8 mouse cellular contexts compared by ENCODE assay signal in genomic region chr1:172126376-172127347, GRCm38 (mm10). TPM values are rescaled to one million over a fixed set of nuclear protein-coding genes. Genes with fewer than 3 reads are reported as not detected.
DNase-seq lines count a peak whose midpoint lies in the region; ATAC-seq and TF ChIP-seq lines count a peak whose summit lies in the region.

Gene Pex19 (plus strand): TSS chr1:172126755.

- peak within 1 kb of the TSS; percentile 75 for H3K4me3 ChIP-seq in forebrain, embryonic 12.5 days (replicated peaks)
- peak within 1 kb of the TSS; percentile 86 for H3K4me3 ChIP-seq in heart, embryonic 16.5 days (ENCODE audit: low read length)
- peak within 1 kb of the TSS; percentile 82 to 87 for H3K4me3 ChIP-seq in liver, embryonic 14.5 days (ENCODE audit: insufficient read depth in 1 of 2, low read depth in 2 of 2, low read length in 2 of 2)
- H3K4me3 ChIP-seq in neural tube, embryonic 11.5 days (ENCODE audit: low read depth, low read length) = peak within 1 kb of the TSS; percentile 78
- H3K4me3 ChIP-seq in stomach, embryonic 16.5 days (replicated peaks; ENCODE audit: low read length) = peak within 1 kb of the TSS; percentile 93

- H3K27me3 ChIP-seq in forebrain, embryonic 12.5 days = no peaks in the 10 kb centered on the region
- H3K27me3 ChIP-seq in heart, embryonic 16.5 days (ENCODE audit: control insufficient read depth, insufficient read depth, low read length) = no peaks in the 10 kb centered on the region
- H3K27me3 ChIP-seq in liver, embryonic 14.5 days (ENCODE audit: control insufficient read depth, insufficient read depth, low read length) = no peaks in the 10 kb centered on the region
- H3K27me3 ChIP-seq in neural tube, embryonic 11.5 days (ENCODE audit: control insufficient read depth, insufficient read depth, low read length) = no peaks in the 10 kb centered on the region
- no peaks in the 10 kb centered on the region for H3K27me3 ChIP-seq in stomach, embryonic 16.5 days (ENCODE audit: control insufficient read depth, insufficient read depth, low read length)

- peaks cover 48% of the 10 kb centered on the region for H3K36me3 ChIP-seq in forebrain, embryonic 12.5 days (replicated peaks)
- H3K36me3 ChIP-seq in heart, embryonic 16.5 days (ENCODE audit: control insufficient read depth, insufficient read depth) = peaks cover 40% of the 10 kb centered on the region
- peaks cover 19% of the 10 kb centered on the region for H3K36me3 ChIP-seq in liver, embryonic 14.5 days (replicated peaks; ENCODE audit: control insufficient read depth, insufficient read depth, low read depth)
- peaks cover 16% of the 10 kb centered on the region for H3K36me3 ChIP-seq in neural tube, embryonic 11.5 days (ENCODE audit: control insufficient read depth, insufficient read depth, low read length)
- peaks cover 24% of the 10 kb centered on the region for H3K36me3 ChIP-seq in stomach, embryonic 16.5 days (ENCODE audit: control insufficient read depth, insufficient read depth, low read length)

- no peak within 1 kb of the TSS for H3K27ac ChIP-seq in forebrain, embryonic 12.5 days
- H3K27ac ChIP-seq in heart, embryonic 16.5 days (ENCODE audit: low read length) = peak within 1 kb of the TSS; percentile 63
- peak within 1 kb of the TSS; percentile 29 for H3K27ac ChIP-seq in liver, embryonic 14.5 days
- H3K27ac ChIP-seq in neural tube, embryonic 11.5 days (ENCODE audit: low read depth, low read length) = peak within 1 kb of the TSS; percentile 44; the same call in 1 of the 2 replicates
- peak within 1 kb of the TSS; percentile 50; the same call in 1 of the 2 replicates for H3K27ac ChIP-seq in stomach, embryonic 16.5 days (ENCODE audit: low read length)

- H3K4me2 ChIP-seq in forebrain, embryonic 12.5 days = peak within 1 kb of the TSS; percentile 70
- H3K4me2 ChIP-seq in heart, embryonic 16.5 days (ENCODE audit: low read depth, low read length) = peak within 1 kb of the TSS; percentile 91
- peak within 1 kb of the TSS; percentile 67 for H3K4me2 ChIP-seq in liver, embryonic 14.5 days (ENCODE audit: low read depth)
- H3K4me2 ChIP-seq in neural tube, embryonic 11.5 days (ENCODE audit: low read depth) = peak within 1 kb of the TSS; percentile 72
- H3K4me2 ChIP-seq in stomach, embryonic 16.5 days (ENCODE audit: low read depth, low read length) = peak within 1 kb of the TSS; percentile 90

- peak; percentile 97 for DNase-seq in ES-CJ7 (ENCODE audit: low read depth, low spot score)
- peak; percentile 89 for DNase-seq in c-Kit-positive CD71-positive TER-119-positive erythroid progenitor cells, embryonic 14.5 days (ENCODE audit: low spot score)
- DNase-seq in kidney, postnatal 36 days = peak; percentile 86 to 89
- peak; percentile 86 to 89 (median 88) for DNase-seq in liver, embryonic 14.5 days (ENCODE audit: low read depth in 3 of 3, low spot score in 3 of 3)
- peak; percentile 93 for DNase-seq in neural tube, embryonic 11.5 days (ENCODE audit: low spot score)

- no peak for TF ChIP-seq CTCF in liver, embryonic 14.5 days (IDR thresholded peaks at IDR 0.05; ENCODE audit: low read depth)

- H3K9me3 ChIP-seq in forebrain, embryonic 12.5 days = no peaks in the 10 kb centered on the region
- H3K9me3 ChIP-seq in heart, embryonic 16.5 days (replicated peaks; ENCODE audit: control insufficient read depth, low read length) = no peaks in the 10 kb centered on the region
- H3K9me3 ChIP-seq in liver, embryonic 14.5 days (ENCODE audit: control insufficient read depth, low read length) = no peaks in the 10 kb centered on the region
- H3K9me3 ChIP-seq in neural tube, embryonic 11.5 days (ENCODE audit: control insufficient read depth, low read length) = no peaks in the 10 kb centered on the region
- no peaks in the 10 kb centered on the region for H3K9me3 ChIP-seq in stomach, embryonic 16.5 days (replicated peaks; ENCODE audit: control insufficient read depth, low read length)

- peak within 1 kb of the TSS; percentile 77 for H3K9ac ChIP-seq in forebrain, embryonic 12.5 days
- peak within 1 kb of the TSS; percentile 90 for H3K9ac ChIP-seq in heart, embryonic 16.5 days (ENCODE audit: low read length)
- peak within 1 kb of the TSS; percentile 91 for H3K9ac ChIP-seq in liver, embryonic 14.5 days (replicated peaks)
- H3K9ac ChIP-seq in neural tube, embryonic 11.5 days (ENCODE audit: low read length) = peak within 1 kb of the TSS; percentile 85
- H3K9ac ChIP-seq in stomach, embryonic 16.5 days (ENCODE audit: low read length) = peak within 1 kb of the TSS; percentile 90

- WGBS in forebrain, embryonic 12.5 days = 1% methylated on average over 42 of the region's 42 CpGs
- WGBS in heart, embryonic 16.5 days = under 1% methylated on average over 42 of the region's 42 CpGs
- under 1% methylated on average over 42 of the region's 42 CpGs for WGBS in liver, embryonic 14.5 days (ENCODE audit: insufficient replicate concordance)
- under 1% methylated on average over 42 of the region's 42 CpGs for WGBS in neural tube, embryonic 11.5 days
- WGBS in stomach, embryonic 16.5 days = under 1% methylated on average over 42 of the region's 42 CpGs

- peak; percentile 96 for ATAC-seq in forebrain, embryonic 12.5 days (ENCODE audit: low FRiP score)
- peak; percentile 97 for ATAC-seq in heart, embryonic 16.5 days (replicated peaks; ENCODE audit: extremely low read depth, insufficient read depth, low FRiP score)
- ATAC-seq in liver, embryonic 14.5 days (ENCODE audit: insufficient read depth) = peak; percentile 97
- ATAC-seq in neural tube, embryonic 11.5 days (ENCODE audit: insufficient read depth, low FRiP score, low TSS enrichment) = peak; percentile 98
- ATAC-seq in stomach, embryonic 16.5 days (ENCODE audit: insufficient read depth, low FRiP score) = peak; percentile 97

- H3K4me1 ChIP-seq in forebrain, embryonic 12.5 days = peaks cover 18% of the 10 kb centered on the region
- H3K4me1 ChIP-seq in heart, embryonic 16.5 days (ENCODE audit: control insufficient read depth, insufficient read depth, low read length) = peaks cover 9% of the 10 kb centered on the region
- peaks cover 6 to 12% of the 10 kb centered on the region in 2 experiments for H3K4me1 ChIP-seq in liver, embryonic 14.5 days (replicated peaks; ENCODE audit: control insufficient read depth in 2 of 2, insufficient read depth in 2 of 2, low read length in 1 of 2)
- peaks cover 5% of the 10 kb centered on the region for H3K4me1 ChIP-seq in neural tube, embryonic 11.5 days (ENCODE audit: control insufficient read depth, insufficient read depth, low read length)
- H3K4me1 ChIP-seq in stomach, embryonic 16.5 days (ENCODE audit: control insufficient read depth, insufficient read depth, low read length) = peaks cover 11% of the 10 kb centered on the region

- TF ChIP-seq EP300 in liver, embryonic 14.5 days (IDR thresholded peaks at IDR 0.05; ENCODE audit: low read depth) = no peak

RNA-seq across cellular contexts. Expression of gene Pex19, which starts in this region (rescaled TPM):
- polyA plus RNA-seq in forebrain, embryonic 12.5 days (2016; fragmentation: Nextera tagmentation; extraction: Ambion mirVana) = 157 and 162 TPM in 2 replicates
- 130 and 135 TPM in 2 replicates for polyA plus RNA-seq in heart, embryonic 16.5 days (2015; fragmentation: Nextera tagmentation; extraction: Ambion mirVana)
- 19.8 and 20.1 TPM in 2 replicates for polyA plus RNA-seq in liver, embryonic 14.5 days (2012; rRNA removed)
- polyA plus RNA-seq in liver, embryonic 14.5 days (2014; fragmentation: Nextera tagmentation; extraction: Ambion mirVana) = 30.1 and 32.9 TPM in 2 replicates
- polyA plus RNA-seq in neural tube, embryonic 11.5 days (2014; fragmentation: Nextera tagmentation; extraction: Ambion mirVana) = 182 and 185 TPM in 2 replicates
- polyA plus RNA-seq in stomach, embryonic 16.5 days (2015; fragmentation: Nextera tagmentation; extraction: Ambion mirVana) = 123 and 129 TPM in 2 replicates
